Mouse (Mus musculus): Measurements from ENCODE around the gene Usp18. TPM values are rescaled to one million over a fixed set of nuclear protein-coding genes. Genes with fewer than 3 reads are reported as not detected.

Gene Usp18
- polyA plus RNA-seq, 1 experiment from 2014 or later = 1.3 TPM

DNA sequence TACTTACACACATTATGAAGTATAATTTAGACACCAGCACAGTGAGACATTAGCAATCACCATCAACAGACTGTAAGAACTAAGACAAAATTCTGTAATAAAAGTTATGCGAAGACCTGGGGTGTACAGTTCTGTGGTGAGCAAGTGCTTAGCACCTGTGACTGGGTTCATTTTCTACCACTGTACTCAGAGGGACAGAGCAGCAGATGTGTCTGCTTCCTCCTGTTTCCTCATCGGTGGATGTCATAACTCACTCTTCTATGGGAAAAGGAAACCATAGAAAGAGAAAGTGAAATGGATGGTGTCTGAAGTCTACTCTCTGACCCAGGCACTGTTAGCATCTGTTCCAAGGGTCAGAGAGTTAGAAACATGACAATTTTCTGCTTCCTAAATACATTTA is 19.0 kb upstream of the Usp18 start:
- Histone ChIP-seq H3K4me1 (no peaks in the 10 kb centered on the region), H3K9me3 (no peaks in the 10 kb centered on the region), H3K4me2 (replicated peaks) (no peak overlapping the region), H3K9ac (no peak overlapping the region), H3K27me3 (replicated peaks) (no peaks in the 10 kb centered on the region), H3K36me3 (no peaks in the 10 kb centered on the region), H3K4me3 (no peak overlapping the region), H3K27ac (no peak overlapping the region)
- ATAC-seq (ENCODE audit: low FRiP score, low read depth) = no peak
- 79% methylated on average over 2 of the region's 2 CpGs for WGBS

- Histone ChIP-seq H3K27ac (no peak overlapping the region), H3K36me3 (no peaks in the 10 kb centered on the region), H3K4me2 (replicated peaks) (no peak overlapping the region), H3K9me3 (no peaks in the 10 kb centered on the region), H3K9ac (no peak overlapping the region), H3K4me1 (no peaks in the 10 kb centered on the region), H3K27me3 (replicated peaks) (no peaks in the 10 kb centered on the region), H3K4me3 (no peak overlapping the region)
- no peak for ATAC-seq (ENCODE audit: low FRiP score, low read depth)
- WGBS = 74% methylated on average over 8 of the region's 8 CpGs
These were observed 17.3 kb upstream of the Usp18 start for GRCm38 (mm10) chr6:121228421-121228820.

- no peak overlapping the region for H3K4me2 ChIP-seq (replicated peaks)
- H3K9me3 ChIP-seq = no peaks in the 10 kb centered on the region
- ATAC-seq (ENCODE audit: low FRiP score, low read depth) = no peak
- H3K9ac ChIP-seq = no peak overlapping the region
- no peaks in the 10 kb centered on the region for H3K4me1 ChIP-seq
- no peaks in the 10 kb centered on the region for H3K27me3 ChIP-seq (replicated peaks)
- H3K4me3 ChIP-seq = no peak overlapping the region
- H3K36me3 ChIP-seq = no peaks in the 10 kb centered on the region
- 77% methylated on average over 1 of the region's 1 CpGs for WGBS
- H3K27ac ChIP-seq = no peak overlapping the region
These were observed 13.1 kb upstream of the Usp18 start for GRCm38 (mm10) chr6:121232652-121233051.

DNA sequence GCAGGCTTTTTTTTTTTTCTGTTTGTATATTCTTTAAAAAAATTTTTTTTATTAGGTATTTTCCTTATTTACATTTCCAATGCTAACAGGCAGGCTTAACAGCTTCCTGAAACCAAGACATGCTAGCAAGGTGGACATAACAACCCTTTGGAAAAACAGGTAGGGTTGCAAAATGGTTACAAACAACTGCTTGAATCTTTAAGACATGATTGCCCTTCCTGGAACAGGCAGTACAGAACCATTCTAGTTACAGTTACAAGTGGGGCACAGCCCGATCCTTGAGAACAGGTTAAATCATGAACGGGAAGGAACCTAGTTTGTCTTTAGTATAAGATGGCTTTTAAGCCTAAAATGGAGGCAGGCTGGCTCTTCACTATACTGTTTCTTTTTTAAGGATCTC is 9.3 kb upstream of the Usp18 start:
- Histone ChIP-seq H3K9ac (no peak overlapping the region), H3K36me3 (no peaks in the 10 kb centered on the region), H3K27ac (no peak overlapping the region), H3K4me2 (replicated peaks) (no peak overlapping the region), H3K4me3 (no peak overlapping the region), H3K4me1 (no peaks in the 10 kb centered on the region), H3K9me3 (no peaks in the 10 kb centered on the region), H3K27me3 (replicated peaks) (no peaks in the 10 kb centered on the region)
- 93% methylated on average over 2 of the region's 2 CpGs for WGBS
- ATAC-seq (ENCODE audit: low FRiP score, low read depth) = no peak

- Histone ChIP-seq H3K4me3 (no peak overlapping the region), H3K27ac (no peak overlapping the region), H3K4me2 (replicated peaks) (no peak overlapping the region), H3K9ac (no peak overlapping the region), H3K36me3 (no peaks in the 10 kb centered on the region), H3K4me1 (no peaks in the 10 kb centered on the region), H3K9me3 (no peaks in the 10 kb centered on the region), H3K27me3 (replicated peaks) (no peaks in the 10 kb centered on the region)
- ATAC-seq (ENCODE audit: low FRiP score, low read depth) = no peak
- 95% methylated on average over 4 of the region's 4 CpGs for WGBS
These were observed 7.5 kb upstream of the Usp18 start for GRCm38 (mm10) chr6:121238209-121238608.

GRCm38 (mm10) chr6:121241780-121242179 is 3.9 kb upstream of the Usp18 start:
- Histone ChIP-seq H3K4me2 (replicated peaks) (no peak overlapping the region), H3K4me1 (no peaks in the 10 kb centered on the region), H3K36me3 (no peaks in the 10 kb centered on the region), H3K9ac (no peak overlapping the region), H3K4me3 (no peak overlapping the region), H3K27ac (no peak overlapping the region), H3K27me3 (replicated peaks) (no peaks in the 10 kb centered on the region), H3K9me3 (no peaks in the 10 kb centered on the region)
- WGBS = 80% methylated on average over 2 of the region's 2 CpGs
- ATAC-seq (ENCODE audit: low FRiP score, low read depth) = no peak

DNA sequence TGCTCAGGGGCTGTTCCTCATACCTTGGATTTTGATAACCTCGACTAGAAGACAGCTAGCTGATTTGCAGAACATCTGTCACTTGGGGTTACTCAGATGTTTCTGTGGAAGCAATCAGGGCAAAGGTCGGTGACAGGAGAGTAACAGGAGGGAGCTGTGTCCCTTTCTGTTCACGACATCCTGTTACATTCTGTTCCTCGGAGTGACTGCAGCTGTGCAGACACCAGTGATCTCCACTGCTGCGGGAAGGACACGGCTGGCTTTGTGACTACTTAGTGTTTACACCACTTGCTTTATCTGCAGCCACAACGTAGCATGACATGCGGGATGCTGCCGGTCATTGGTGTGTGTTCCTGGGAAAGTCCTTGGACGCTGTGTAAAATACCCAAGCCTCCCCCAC is 2.5 kb upstream of the Usp18 start:
- Histone ChIP-seq H3K9me3 (no peaks in the 10 kb centered on the region), H3K4me2 (replicated peaks) (no peak overlapping the region), H3K9ac (no peak overlapping the region), H3K4me3 (no peak overlapping the region), H3K27ac (no peak overlapping the region), H3K4me1 (no peaks in the 10 kb centered on the region), H3K27me3 (replicated peaks) (no peaks in the 10 kb centered on the region), H3K36me3 (no peaks in the 10 kb centered on the region)
- WGBS = 61% methylated on average over 10 of the region's 10 CpGs
- no peak for ATAC-seq (ENCODE audit: low FRiP score, low read depth)

- Histone ChIP-seq H3K9ac (peak overlapping the region; percentile 30), H3K4me3 (peak overlapping the region; percentile 46), H3K4me1 (no peaks in the 10 kb centered on the region), H3K27me3 (replicated peaks) (no peaks in the 10 kb centered on the region), H3K27ac (no peak overlapping the region), H3K4me2 (replicated peaks) (peak overlapping the region; percentile 67), H3K9me3 (no peaks in the 10 kb centered on the region), H3K36me3 (no peaks in the 10 kb centered on the region)
- 20% methylated on average over 4 of the region's 4 CpGs for WGBS
- peak; percentile 38; the same call in 1 of the 2 replicates for ATAC-seq (ENCODE audit: low FRiP score, low read depth)
These were observed 293 bp downstream of the Usp18 start for GRCm38 (mm10) chr6:121246037-121246361.

DNA sequence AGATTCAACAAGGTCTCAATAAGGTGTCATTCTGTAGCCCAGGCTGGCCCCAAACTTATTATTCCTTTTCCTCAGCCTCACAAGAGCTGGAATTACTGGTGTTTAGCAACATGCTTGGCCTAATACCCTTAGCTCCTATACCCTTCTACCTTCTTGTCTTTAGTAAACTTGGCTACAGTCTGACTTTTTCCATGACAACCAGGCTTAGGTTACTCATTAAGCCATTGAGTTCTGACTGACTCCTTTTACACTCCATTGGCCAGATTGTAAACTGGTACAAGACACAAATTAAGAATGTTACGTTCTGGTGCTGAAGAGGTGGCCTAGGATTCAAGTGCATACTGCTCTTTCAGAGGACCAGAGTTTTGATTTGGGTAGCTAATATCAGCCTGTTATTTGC is 4.7 kb downstream of the Usp18 start:
- Histone ChIP-seq H3K27ac (no peak overlapping the region), H3K9ac (no peak overlapping the region), H3K27me3 (replicated peaks) (no peaks in the 10 kb centered on the region), H3K36me3 (no peaks in the 10 kb centered on the region), H3K4me3 (no peak overlapping the region), H3K4me1 (no peaks in the 10 kb centered on the region), H3K9me3 (no peaks in the 10 kb centered on the region), H3K4me2 (replicated peaks) (no peak overlapping the region)
- 44% methylated on average over 1 of the region's 1 CpGs for WGBS
- no peak for ATAC-seq (ENCODE audit: low FRiP score, low read depth)

GRCm38 (mm10) chr6:121251256-121251655 is 5.5 kb downstream of the Usp18 start:
- no peak overlapping the region for H3K4me3 ChIP-seq
- 75% methylated on average over 5 of the region's 5 CpGs for WGBS
- H3K4me2 ChIP-seq (replicated peaks) = no peak overlapping the region
- H3K27me3 ChIP-seq (replicated peaks) = no peaks in the 10 kb centered on the region
- no peaks in the 10 kb centered on the region for H3K4me1 ChIP-seq
- H3K9me3 ChIP-seq = no peaks in the 10 kb centered on the region
- H3K27ac ChIP-seq = no peak overlapping the region
- ATAC-seq (ENCODE audit: low FRiP score, low read depth) = no peak
- no peaks in the 10 kb centered on the region for H3K36me3 ChIP-seq
- no peak overlapping the region for H3K9ac ChIP-seq

GRCm38 (mm10) chr6:121260548-121260947 is 14.8 kb downstream of the Usp18 start:
- no peaks in the 10 kb centered on the region for H3K9me3 ChIP-seq
- ATAC-seq (ENCODE audit: low FRiP score, low read depth) = no peak
- WGBS = 37% methylated on average over 9 of the region's 9 CpGs
- H3K4me2 ChIP-seq (replicated peaks) = no peak overlapping the region
- no peaks in the 10 kb centered on the region for H3K36me3 ChIP-seq
- no peak overlapping the region for H3K4me3 ChIP-seq
- no peaks in the 10 kb centered on the region for H3K27me3 ChIP-seq (replicated peaks)
- H3K9ac ChIP-seq = no peak overlapping the region
- H3K4me1 ChIP-seq = no peaks in the 10 kb centered on the region
- H3K27ac ChIP-seq = no peak overlapping the region

DNA sequence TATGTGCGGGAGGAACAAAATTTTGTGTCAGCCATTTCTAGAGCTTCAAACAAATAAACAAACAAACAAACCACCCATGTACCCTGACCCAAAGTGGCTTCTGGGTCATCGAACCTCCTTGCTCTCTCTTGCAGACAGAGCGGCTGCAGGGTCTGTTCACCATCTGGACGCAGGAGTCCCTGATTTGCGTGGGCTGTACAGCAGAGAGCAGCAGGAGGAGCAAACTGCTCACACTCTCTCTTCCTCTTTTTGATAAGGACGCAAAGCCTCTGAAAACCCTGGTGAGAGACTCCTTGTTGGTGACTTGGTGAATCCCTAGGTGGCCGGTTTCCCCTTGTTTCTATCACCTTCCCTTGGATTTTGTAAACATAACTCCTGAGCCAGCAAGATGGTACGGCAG is 15.5 kb downstream of the Usp18 start:
- Histone ChIP-seq H3K9me3 (no peaks in the 10 kb centered on the region), H3K4me3 (no peak overlapping the region), H3K27ac (no peak overlapping the region), H3K9ac (no peak overlapping the region), H3K4me2 (replicated peaks) (no peak overlapping the region), H3K27me3 (replicated peaks) (no peaks in the 10 kb centered on the region), H3K36me3 (no peaks in the 10 kb centered on the region), H3K4me1 (no peaks in the 10 kb centered on the region)
- no peak for ATAC-seq (ENCODE audit: low FRiP score, low read depth)
- 82% methylated on average over 8 of the region's 8 CpGs for WGBS

- no peak for ATAC-seq (ENCODE audit: low FRiP score, low read depth)
These were observed 16.3 kb downstream of the Usp18 start for GRCm38 (mm10) chr6:121262004-121262403.

DNA sequence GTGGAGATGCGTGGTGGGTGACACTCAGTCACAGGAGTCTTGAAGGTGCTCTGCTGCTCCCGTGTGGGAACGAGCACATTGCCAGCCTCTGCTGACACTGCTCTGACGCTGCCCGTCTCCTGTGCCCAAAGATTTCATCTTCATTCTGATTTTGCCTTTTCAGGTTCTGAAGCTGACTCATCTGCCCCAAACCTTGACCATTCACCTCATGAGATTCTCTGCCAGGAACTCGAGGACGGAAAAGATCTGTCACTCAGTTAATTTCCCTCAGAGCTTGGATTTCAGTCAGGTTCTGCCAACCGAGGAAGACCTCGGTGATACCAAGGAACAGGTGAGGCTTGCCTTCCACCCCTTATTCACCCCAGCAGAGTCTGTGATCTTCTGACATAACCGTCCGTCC is 16.8 kb downstream of the Usp18 start:
- H3K27ac ChIP-seq = no peak overlapping the region
- no peaks in the 10 kb centered on the region for H3K4me1 ChIP-seq
- WGBS = 94% methylated on average over 11 of the region's 11 CpGs

More at GRCm38 (mm10) chr6:121262004-121262403, 16.3 kb downstream of the Usp18 start:
- H3K4me2 ChIP-seq (replicated peaks) = no peak overlapping the region
- H3K9me3 ChIP-seq = no peaks in the 10 kb centered on the region
- no peaks in the 10 kb centered on the region for H3K27me3 ChIP-seq (replicated peaks)
- H3K27ac ChIP-seq = no peak overlapping the region
- H3K9ac ChIP-seq = no peak overlapping the region
- no peak overlapping the region for H3K4me3 ChIP-seq
- H3K36me3 ChIP-seq = no peaks in the 10 kb centered on the region
- 91% methylated on average over 10 of the region's 10 CpGs for WGBS
- H3K4me1 ChIP-seq = no peaks in the 10 kb centered on the region

More for the DNA sequence above, 16.8 kb downstream of the Usp18 start:
- Histone ChIP-seq H3K27me3 (replicated peaks) (no peaks in the 10 kb centered on the region), H3K4me3 (no peak overlapping the region), H3K9ac (no peak overlapping the region), H3K9me3 (no peaks in the 10 kb centered on the region), H3K4me2 (replicated peaks) (no peak overlapping the region), H3K36me3 (no peaks in the 10 kb centered on the region)
- no peak for ATAC-seq (ENCODE audit: low FRiP score, low read depth)

All from neural tube, embryonic 12.5 days (tissue).